Mouse (Mus musculus) heart, postnatal 0 days (tissue): ENCODE results near the gene Rsph4a. TPM values are rescaled to one million over a fixed set of nuclear protein-coding genes. Genes with fewer than 3 reads are reported as not detected.
A peak's percentile ranks its signal among the peaks of the same experiment; 100 is the strongest.
"Not testable (repeated sequence)": the region's sequence is repeated elsewhere in the genome, so short reads cannot be mapped to it uniquely, and the experiment has no call there.

Experiments used
- ATAC-seq: fragments of 200-750 bp; cut with Nextera tagmentation; 2 replicates; pipeline ENCODE4 v1.8.0; 2017; ENCODE audit warnings: low read depth, moderate number of reproducible peaks, moderate library complexity; ENCODE audit not compliant: insufficient read depth
- DNase-seq: peaks from one replicate; pipeline ENCODE4 v3.0.0-alpha.2; 2016; ENCODE audit warnings: low spot score
- H3K27ac ChIP-seq: fragments of 300-500 bp; sonication (generic); 2 replicates; pipeline ENCODE4 v1.5.1; 2014; ENCODE audit warnings: low read depth, mild to moderate bottlenecking
- H3K27me3 ChIP-seq: fragments of 300-500 bp; sonication (generic); 2 replicates; pipeline ENCODE4 v1.6.1; 2014; ENCODE audit warnings: low read length, mixed read lengths; ENCODE audit not compliant: control insufficient read depth, insufficient read depth
- H3K36me3 ChIP-seq: fragments of 300-500 bp; sonication (generic); replicated peaks from 2 replicates; pipeline ENCODE4 v1.6.1; 2014; ENCODE audit warnings: low read length, mixed read lengths; ENCODE audit not compliant: control insufficient read depth, insufficient read depth
- H3K4me1 ChIP-seq: fragments of 300-500 bp; sonication (generic); 2 replicates; pipeline ENCODE4 v1.6.1; 2014; ENCODE audit warnings: antibody characterized with exemption; ENCODE audit not compliant: control insufficient read depth, insufficient read depth
- H3K4me2 ChIP-seq: fragments of 300-500 bp; sonication (generic); 2 replicates; pipeline ENCODE4 v1.6.1; 2014; ENCODE audit warnings: low read depth, mild to moderate bottlenecking, low read length, moderate library complexity
- H3K4me3 ChIP-seq: fragments of 300-500 bp; sonication (generic); 2 replicates; pipeline ENCODE4 v1.5.1; 2014; ENCODE audit warnings: low read depth, low read length
- H3K9ac ChIP-seq: fragments of 300-500 bp; sonication (generic); replicated peaks from 2 replicates; pipeline ENCODE4 v1.6.1; 2014; ENCODE audit warnings: low read depth, low read length, mixed read lengths
- H3K9me3 ChIP-seq: fragments of 300-500 bp; sonication (generic); replicated peaks from 2 replicates; pipeline ENCODE4 v1.6.1; 2016; ENCODE audit warnings: low read length; ENCODE audit not compliant: control insufficient read depth
- CTCF ChIP-seq: IDR thresholded peaks from 2 replicates; pipeline ENCODE4 v1.5.1; 2016; ENCODE audit warnings: antibody characterized with exemption, control low read depth, low read depth
- EP300 ChIP-seq: IDR thresholded peaks from 2 replicates; pipeline ENCODE4 v1.6.1; 2016; ENCODE audit warnings: antibody characterized with exemption, low read depth
- WGBS: fragments of 180-500 bp; shearing (Covaris S2); extraction: QIAGEN DNeasy Blood & Tissue Kit; methylation state at CpG from one replicate; pipeline ENCODE4 v1.1.7; 2014; 5-methylcytosine and 5-hydroxymethylcytosine counted together
- polyA plus RNA-seq: library from polyadenylated mRNA; unstranded; fragments of >200 nt; fragmentation: Nextera tagmentation; extraction: Ambion mirVana; gene quantifications from 2 replicates; pipeline ENCODE4 v1.2.1, GENCODE M21; 2015
- total RNA-seq: library from RNA; depleted of rRNA; stranded (reverse); fragments of >200 nt; gene quantifications from 2 replicates; pipeline ENCODE4 v1.2.3, GENCODE M21; 2014; ENCODE audit warnings: low replicate concordance; rRNA removed

Gene Rsph4a
- total RNA-seq, result 0.04 TPM in 1 of 2 replicates, not detected in the other
- 0.12 TPM in 1 of 2 replicates, not detected in the other for polyA plus RNA-seq

DNA sequence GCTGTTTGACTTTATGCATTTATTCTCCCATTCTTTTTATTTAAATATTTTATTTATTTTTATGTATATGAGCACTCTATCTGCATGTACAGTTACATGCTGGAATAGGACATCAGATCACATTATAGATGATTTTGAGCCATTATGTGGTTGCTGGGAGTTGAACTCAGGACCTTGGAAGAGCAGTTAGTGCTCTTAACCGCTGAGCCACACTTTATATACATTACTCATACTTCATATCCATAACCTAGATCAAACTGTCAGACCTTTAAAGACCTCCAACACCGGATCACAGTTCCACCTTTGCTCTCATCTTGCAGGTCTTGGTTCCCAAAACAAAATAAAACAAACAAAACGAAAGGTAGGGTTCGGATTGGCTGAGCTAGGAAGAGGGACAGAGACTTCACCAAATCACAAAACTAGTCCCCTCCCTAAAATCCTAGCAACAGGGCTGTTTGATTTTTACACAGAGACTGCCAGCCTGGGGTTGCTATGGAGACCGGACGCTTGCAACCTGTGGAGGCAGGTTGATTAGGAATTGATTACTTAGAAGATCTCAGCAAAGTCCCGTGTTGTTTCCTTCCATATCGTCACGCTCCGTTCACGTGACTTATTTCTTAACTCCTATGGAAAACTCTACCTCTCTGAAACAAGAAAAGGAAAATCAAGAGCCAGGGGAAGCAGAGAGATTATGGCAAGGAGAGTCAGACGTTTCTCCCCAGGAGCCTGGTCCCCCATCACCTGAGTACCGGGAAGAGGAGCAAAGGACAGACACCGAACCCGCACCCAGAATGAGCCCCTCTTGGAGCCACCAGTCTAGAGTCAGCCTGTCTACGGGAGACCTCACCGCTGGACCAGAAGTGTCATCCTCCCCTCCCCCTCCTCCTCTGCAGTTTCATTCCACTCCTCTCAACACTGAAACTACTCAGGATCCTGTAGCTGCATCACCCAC, at the start of gene Rsph4a:
Rsph4a (plus strand) TSS at position 582 of the 952 bp plus-strand sequence.
- TF ChIP-seq EP300 (no peak), CTCF (no peak)
- H3K4me1 ChIP-seq, result no peaks in the 10 kb centered on the region
- H3K36me3 ChIP-seq, result no peaks in the 10 kb centered on the region
- no peaks in the 10 kb centered on the region for H3K27me3 ChIP-seq
- no peak within 1 kb of the TSS for H3K9ac ChIP-seq
- peak; percentile 41 for DNase-seq
- 5% methylated on average over 17 of the region's 17 CpGs for WGBS
- peak within 1 kb of the TSS; percentile 75 for H3K4me2 ChIP-seq
- peak; percentile 66 for ATAC-seq
- H3K9me3 ChIP-seq, result no peaks in the 10 kb centered on the region
- peak within 1 kb of the TSS; percentile 54 for H3K4me3 ChIP-seq
- H3K27ac ChIP-seq, result no peak within 1 kb of the TSS

DNA sequence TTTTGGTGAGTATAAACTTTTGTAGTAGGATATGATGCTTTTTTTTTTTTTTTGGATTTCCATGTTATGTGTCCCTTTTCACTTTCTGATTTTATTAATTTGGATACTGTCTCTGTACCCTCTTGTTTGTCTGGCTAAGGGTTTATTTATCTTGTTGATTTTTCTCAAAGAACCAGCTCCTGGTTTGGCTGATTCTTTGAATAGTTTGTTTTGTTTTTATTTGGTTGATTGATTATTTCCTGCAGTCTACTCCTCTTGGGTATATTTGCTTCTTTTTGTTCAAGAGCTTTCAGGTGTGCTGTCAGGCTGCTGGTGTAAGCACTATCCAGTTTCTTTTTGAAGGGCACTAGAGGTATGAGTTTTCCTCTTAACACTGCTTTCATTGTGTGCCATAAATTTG, 47.5 kb upstream of the Rsph4a start, which contains the start of gene Sult3a1:
Sult3a1 (plus strand) TSS at position 301 of the 400 bp plus-strand sequence.
- Histone ChIP-seq H3K36me3 (no peaks in the 10 kb centered on the region), H3K9me3 (no peaks in the 10 kb centered on the region), H3K4me3 (no peak within 1 kb of the TSS), H3K9ac (no peak within 1 kb of the TSS), H3K27me3 (no peaks in the 10 kb centered on the region), H3K4me1 (no peaks in the 10 kb centered on the region), H3K27ac (no peak within 1 kb of the TSS), H3K4me2 (no peak within 1 kb of the TSS)
- TF ChIP-seq CTCF (no peak), EP300 (no peak)
- no peak for ATAC-seq
- DNase-seq, result no peak

DNA sequence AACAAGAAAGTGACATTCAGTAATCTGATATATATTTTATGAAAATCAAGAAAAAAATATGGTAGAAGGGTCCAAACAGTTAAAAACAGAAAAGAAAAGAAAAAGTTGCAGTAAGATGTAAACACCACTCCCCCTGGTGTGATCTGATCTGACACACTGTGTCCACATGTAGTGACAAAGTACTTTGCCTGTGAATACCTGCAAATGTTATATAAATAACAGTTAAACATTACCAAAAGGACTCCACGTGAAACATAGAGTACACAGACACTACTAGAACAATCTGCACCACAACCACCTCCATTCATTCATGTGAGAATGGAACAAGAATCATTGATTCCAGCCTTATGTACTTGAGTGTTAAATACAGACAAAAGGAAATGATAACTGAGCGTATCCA, 38.9 kb upstream of the Rsph4a start:
- 67% methylated on average over 2 of the region's 2 CpGs for WGBS

DNA sequence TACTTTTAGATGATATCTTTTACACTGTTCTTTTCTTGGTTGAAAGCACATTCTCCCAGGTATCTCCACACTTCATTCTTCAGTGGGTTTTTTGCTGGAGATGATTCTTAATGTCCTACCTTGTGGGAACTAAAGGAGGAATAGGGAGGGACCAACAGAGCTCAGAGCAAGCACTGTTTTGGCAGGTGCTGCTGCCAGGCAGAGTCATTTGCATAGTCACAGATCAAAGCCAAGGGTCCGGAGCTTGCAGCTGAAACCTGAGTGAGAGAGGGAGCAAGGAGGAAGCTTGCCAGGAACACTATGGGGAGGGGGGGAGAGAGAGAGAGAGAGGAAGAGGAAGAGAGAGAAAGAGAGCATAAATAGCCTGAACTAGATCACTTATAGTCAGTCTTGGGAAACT, 34.5 kb upstream of the Rsph4a start:
- DNase-seq (no peak), ATAC-seq (no peak)
- no peaks in the 10 kb centered on the region for H3K36me3 ChIP-seq
- no peaks in the 10 kb centered on the region for H3K9me3 ChIP-seq
- no peak overlapping the region for H3K4me2 ChIP-seq
- 11% methylated on average over 1 of the region's 1 CpGs for WGBS
- no peak overlapping the region for H3K9ac ChIP-seq
- H3K27ac ChIP-seq, result no peak overlapping the region
- H3K4me1 ChIP-seq, result no peaks in the 10 kb centered on the region
- H3K27me3 ChIP-seq, result no peaks in the 10 kb centered on the region
- no peak overlapping the region for H3K4me3 ChIP-seq
- no peak for TF ChIP-seq CTCF
- TF ChIP-seq EP300, result no peak

More for the DNA sequence above, 38.9 kb upstream of the Rsph4a start:
- ATAC-seq (no peak), DNase-seq (no peak)
- H3K9ac ChIP-seq, result no peak overlapping the region
- no peak overlapping the region for H3K4me3 ChIP-seq
- no peaks in the 10 kb centered on the region for H3K27me3 ChIP-seq
- no peak for TF ChIP-seq EP300
- H3K4me2 ChIP-seq, result no peak overlapping the region
- H3K9me3 ChIP-seq, result no peaks in the 10 kb centered on the region
- H3K4me1 ChIP-seq, result no peaks in the 10 kb centered on the region
- no peaks in the 10 kb centered on the region for H3K36me3 ChIP-seq
- H3K27ac ChIP-seq, result no peak overlapping the region

DNA sequence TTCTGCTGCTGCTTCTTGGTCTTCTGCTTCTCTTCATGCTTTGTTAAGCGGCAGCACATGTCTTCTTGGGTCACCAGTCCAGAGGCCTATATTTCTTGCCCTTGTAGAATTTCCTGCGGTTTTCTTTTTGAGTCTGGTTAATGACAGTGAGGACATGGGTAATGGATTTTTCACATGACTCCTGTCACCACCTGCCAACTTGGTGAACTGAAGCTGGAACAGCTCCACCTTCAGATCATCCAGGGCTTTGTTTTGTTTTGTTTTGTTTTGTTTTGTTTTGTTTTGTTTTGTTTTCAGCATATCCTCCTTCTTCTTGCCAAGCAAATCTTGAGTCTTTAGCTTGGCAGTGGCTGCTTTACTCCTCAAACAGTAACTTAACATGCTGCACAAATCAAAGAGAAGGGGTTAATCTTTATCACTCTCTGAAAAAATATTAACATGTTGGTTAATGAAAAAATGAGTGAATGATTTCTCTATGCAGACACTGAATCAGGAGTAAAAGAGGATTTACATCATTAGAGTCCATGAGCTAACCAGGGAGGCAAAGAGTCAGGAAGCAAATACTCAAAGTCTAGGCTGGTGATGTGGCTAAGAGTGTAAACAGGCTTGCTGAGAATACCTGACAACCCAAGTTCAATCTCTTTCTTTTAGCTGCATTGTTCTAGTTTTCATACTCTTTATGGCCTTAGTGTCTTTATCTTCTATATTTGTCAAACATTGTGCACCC, 32.1 kb upstream of the Rsph4a start:
- H3K27me3 ChIP-seq, result no peaks in the 10 kb centered on the region
- TF ChIP-seq EP300 (no peak), CTCF (no peak)
- DNase-seq, result no peak
- no peaks in the 10 kb centered on the region for H3K9me3 ChIP-seq
- no peak overlapping the region for H3K9ac ChIP-seq
- no peak overlapping the region for H3K4me3 ChIP-seq
- WGBS, result 78% methylated on average over 2 of the region's 2 CpGs
- H3K27ac ChIP-seq, result no peak overlapping the region
- no peak overlapping the region for H3K4me2 ChIP-seq
- no peaks in the 10 kb centered on the region for H3K36me3 ChIP-seq
- no peaks in the 10 kb centered on the region for H3K4me1 ChIP-seq
- ATAC-seq, result no peak

DNA sequence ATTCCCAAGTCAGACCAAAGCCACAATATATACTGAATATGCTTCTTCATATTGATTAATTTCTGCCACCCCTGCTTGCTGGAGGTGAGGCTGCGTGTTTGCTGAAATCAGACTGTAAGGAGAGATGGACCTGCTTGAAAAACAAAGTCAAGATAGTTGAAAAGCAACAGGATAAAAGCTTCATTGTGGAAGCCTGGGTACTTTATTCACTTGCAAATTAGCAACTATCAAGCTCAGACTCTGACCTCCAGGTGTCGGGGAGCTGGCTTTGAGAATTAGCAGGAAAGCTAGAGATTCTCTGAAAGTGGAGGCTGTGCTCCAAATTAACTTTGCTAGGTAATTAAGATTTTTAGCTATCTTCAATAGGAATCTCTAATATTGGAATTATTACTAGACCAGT, 22.5 kb upstream of the Rsph4a start:
- not testable (repeated sequence) for H3K4me1 ChIP-seq
- WGBS, result 76% methylated on average over 2 of the region's 2 CpGs

DNA sequence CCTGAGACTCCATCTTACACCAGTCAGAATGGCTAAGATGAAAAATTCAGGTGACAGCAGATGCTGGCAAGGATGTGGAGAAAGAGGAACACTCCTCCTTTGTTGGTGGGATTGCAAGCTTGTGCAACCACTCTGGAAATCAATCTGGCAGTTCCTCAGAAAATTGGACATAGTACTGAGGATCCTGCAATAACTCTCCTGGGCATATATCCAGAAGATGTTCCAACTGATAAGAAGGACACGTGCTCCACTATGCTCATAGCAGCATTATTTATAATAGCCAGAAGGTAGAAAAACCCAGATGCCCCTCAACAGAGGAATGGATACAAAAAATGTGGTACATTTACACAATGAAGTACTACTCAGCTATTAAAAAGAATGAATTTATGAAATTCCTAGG, 3.4 kb upstream of the Rsph4a start:
- DNase-seq, H3K36me3 ChIP-seq, ATAC-seq, H3K9ac ChIP-seq, H3K4me2 ChIP-seq, H3K27me3 ChIP-seq, H3K4me3 ChIP-seq, H3K4me1 ChIP-seq, H3K27ac ChIP-seq, H3K9me3 ChIP-seq: not testable (repeated sequence)
- WGBS, result 59% methylated on average over 1 of the region's 1 CpGs

More for the DNA sequence above, 22.5 kb upstream of the Rsph4a start:
- not testable (repeated sequence) for DNase-seq, ATAC-seq, H3K9me3 ChIP-seq, H3K27ac ChIP-seq, H3K4me3 ChIP-seq, H3K4me2 ChIP-seq, H3K27me3 ChIP-seq, H3K36me3 ChIP-seq, H3K9ac ChIP-seq
